14 mouse cellular contexts compared by ENCODE assay signal in genomic region chr1:53093180-53093579, GRCm38 (mm10). TPM values are rescaled to one million over a fixed set of nuclear protein-coding genes. Genes with fewer than 3 reads are reported as not detected.
DNase-seq lines count a peak whose midpoint lies in the region; ATAC-seq and TF ChIP-seq lines count a peak whose summit lies in the region.
"Had no signal": no experiment of that assay in that cellular context is flagged by ENCODE, and none has a peak within 500 bp of the region (broad histone marks: within the 10 kb centered on the region; RNA-seq: fewer than 3 reads in every experiment).

No protein-coding gene starts in this region.

- ATAC-seq in intestine, postnatal 0 days, result no peak
- ATAC-seq in intestine, embryonic 15.5 days, result no peak
- no peak for ATAC-seq in forebrain, embryonic 14.5 days

- no peaks in the 10 kb centered on the region for H3K4me1 ChIP-seq in intestine, postnatal 0 days (replicated peaks; ENCODE audit: control insufficient read depth, insufficient read depth, low read length)
- H3K4me1 ChIP-seq in intestine, embryonic 15.5 days (replicated peaks), result no peaks in the 10 kb centered on the region
- no peaks in the 10 kb centered on the region for H3K4me1 ChIP-seq in thymus, adult 2 months (replicated peaks; ENCODE audit: control insufficient read depth, insufficient read depth, low read length)
- H3K4me1 ChIP-seq in forebrain, embryonic 14.5 days (ENCODE audit: control insufficient read depth, insufficient read depth, low read length), result no peaks in the 10 kb centered on the region
- H3K4me1 ChIP-seq: embryonic facial prominence, embryonic 15.5 days; neural tube, embryonic 15.5 days had no signal

- peak; percentile 62 for TF ChIP-seq CTCF in intestine, postnatal 0 days (IDR thresholded peaks at IDR 0.05; ENCODE audit: low read depth)
- TF ChIP-seq CTCF in thymus, adult 2 months (IDR thresholded peaks at IDR 0.05; ENCODE audit: borderline replicate concordance, control insufficient read depth, extremely low read depth, insufficient read depth, low read length, poor library complexity), result no peak

- intact Hi-C loops in heart, postnatal 14 days (cut with DNase I), result no loop called here

- no peak overlapping the region for H3K9ac ChIP-seq in intestine, postnatal 0 days (ENCODE audit: low read depth, low read length)
- no peak overlapping the region for H3K9ac ChIP-seq in intestine, embryonic 15.5 days
- H3K9ac ChIP-seq in forebrain, embryonic 14.5 days (ENCODE audit: low read length), result no peak overlapping the region
- H3K9ac ChIP-seq: embryonic facial prominence, embryonic 15.5 days; neural tube, embryonic 15.5 days had no signal

- no peaks in the 10 kb centered on the region for H3K27me3 ChIP-seq in intestine, postnatal 0 days (replicated peaks; ENCODE audit: control insufficient read depth, insufficient read depth, low read length)
- no peaks in the 10 kb centered on the region for H3K27me3 ChIP-seq in intestine, embryonic 15.5 days (replicated peaks)
- H3K27me3 ChIP-seq in thymus, adult 2 months (ENCODE audit: control insufficient read depth, insufficient read depth, low read length), result no peaks in the 10 kb centered on the region
- no peaks in the 10 kb centered on the region for H3K27me3 ChIP-seq in forebrain, embryonic 14.5 days (replicated peaks; ENCODE audit: control insufficient read depth, insufficient read depth, low read length)
- H3K27me3 ChIP-seq: embryonic facial prominence, embryonic 15.5 days; neural tube, embryonic 15.5 days had no signal

- H3K36me3 ChIP-seq in intestine, postnatal 0 days (ENCODE audit: control insufficient read depth, insufficient read depth), result no peaks in the 10 kb centered on the region
- H3K36me3 ChIP-seq in intestine, embryonic 15.5 days, result no peaks in the 10 kb centered on the region
- no peaks in the 10 kb centered on the region for H3K36me3 ChIP-seq in thymus, adult 2 months (ENCODE audit: control insufficient read depth, insufficient read depth, low read length)
- H3K36me3 ChIP-seq in forebrain, embryonic 14.5 days (ENCODE audit: control insufficient read depth, insufficient read depth, low read length), result no peaks in the 10 kb centered on the region
- H3K36me3 ChIP-seq: embryonic facial prominence, embryonic 15.5 days; neural tube, embryonic 15.5 days had no signal

- no peak overlapping the region for H3K4me2 ChIP-seq in intestine, postnatal 0 days (replicated peaks; ENCODE audit: low read depth)
- H3K4me2 ChIP-seq in intestine, embryonic 15.5 days (replicated peaks), result no peak overlapping the region
- no peak overlapping the region for H3K4me2 ChIP-seq in forebrain, embryonic 14.5 days (ENCODE audit: low read length)
- H3K4me2 ChIP-seq: embryonic facial prominence, embryonic 15.5 days; neural tube, embryonic 15.5 days had no signal

- 30% methylated on average over 3 of the region's 3 CpGs for WGBS in intestine, postnatal 0 days
- WGBS in intestine, embryonic 15.5 days, result 47% methylated on average over 3 of the region's 3 CpGs
- 49% methylated on average over 3 of the region's 3 CpGs for WGBS in thymus, adult 2 months
- WGBS in forebrain, embryonic 14.5 days, result 36% methylated on average over 3 of the region's 3 CpGs

- H3K27ac ChIP-seq in intestine, postnatal 0 days (ENCODE audit: low read depth, low read length), result no peak overlapping the region
- no peak overlapping the region for H3K27ac ChIP-seq in intestine, embryonic 15.5 days
- no peak overlapping the region for H3K27ac ChIP-seq in thymus, adult 2 months (ENCODE audit: control insufficient read depth, insufficient read depth, low read length)
- H3K27ac ChIP-seq in forebrain, embryonic 14.5 days (ENCODE audit: low read depth, low read length), result no peak overlapping the region
- H3K27ac ChIP-seq: embryonic facial prominence, embryonic 15.5 days; neural tube, embryonic 15.5 days had no signal

- no peaks in the 10 kb centered on the region for H3K9me3 ChIP-seq in intestine, postnatal 0 days (ENCODE audit: control insufficient read depth)
- no peaks in the 10 kb centered on the region for H3K9me3 ChIP-seq in intestine, embryonic 15.5 days
- no peaks in the 10 kb centered on the region for H3K9me3 ChIP-seq in forebrain, embryonic 14.5 days (replicated peaks; ENCODE audit: control insufficient read depth, low read length)
- H3K9me3 ChIP-seq: embryonic facial prominence, embryonic 15.5 days; neural tube, embryonic 15.5 days had no signal

- H3K4me3 ChIP-seq in intestine, postnatal 0 days (ENCODE audit: low read depth, low read length), result no peak overlapping the region
- H3K4me3 ChIP-seq in intestine, embryonic 15.5 days (replicated peaks), result no peak overlapping the region
- H3K4me3 ChIP-seq in thymus, adult 2 months (ENCODE audit: control insufficient read depth, insufficient read depth, low read length), result no peak overlapping the region
- H3K4me3 ChIP-seq in forebrain, embryonic 14.5 days (ENCODE audit: low read depth, low read length), result no peak overlapping the region
- H3K4me3 ChIP-seq: embryonic facial prominence, embryonic 15.5 days; neural tube, embryonic 15.5 days had no signal

- no peak for TF ChIP-seq POLR2A in thymus, adult 2 months (IDR thresholded peaks at IDR 0.05; ENCODE audit: control insufficient read depth, extremely low read depth, insufficient read depth, low read length, poor library complexity)

- DNase-seq in thymus, adult 2 months, result peak; percentile 9
- DNase-seq in thymus, adult 18-20 months, result no peak
- DNase-seq in cerebellum, adult 9-10 months, result peak; percentile 81
- peak; percentile 38 for DNase-seq in thymus, postnatal 4 days
- DNase-seq in forebrain, embryonic 14.5 days (ENCODE audit: low spot score), result no peak
- DNase-seq in heart, postnatal 14 days, result no peak
- DNase-seq: gastrocnemius, postnatal 25 days; layer of hippocampus, adult 9-11 months; right cerebral cortex, postnatal 4 days had no signal

RNA-seq across cellular contexts. Expression of gene Mstn, which starts 31.7 kb away (rescaled TPM):
- polyA plus RNA-seq in intestine, postnatal 0 days (2015; fragmentation: Nextera tagmentation; extraction: Ambion mirVana), result 0.07 and 0.17 TPM in 2 replicates
- 0.05 and 0.09 TPM in 2 replicates for polyA plus RNA-seq in intestine, embryonic 15.5 days (2015; fragmentation: Nextera tagmentation; extraction: Ambion mirVana)
- polyA plus RNA-seq in thymus, adult 2 months (2012; rRNA removed), result 0.13 and 0.23 TPM in 2 replicates
- polyA plus RNA-seq in forebrain, embryonic 14.5 days (2014; fragmentation: Nextera tagmentation; extraction: Ambion mirVana), result 0.32 and 0.73 TPM in 2 replicates
- under 1 TPM; 0.26 to 0.39 TPM for total RNA-seq in heart, postnatal 14 days (2021)
- total RNA-seq: hematopoietic stem cell, adult 5-6 weeks had no signal

Comparison
In these comparisons a context has a peak if more than half of its experiments do, and no peak if none do; other contexts are left out.
1. DNase-seq: peak in thymus, adult 2 months (single experiment), cerebellum, adult 9-10 months (single experiment) and thymus, postnatal 4 days (single experiment); none in thymus, adult 18-20 months (0 of 2), forebrain, embryonic 14.5 days (single experiment) and heart, postnatal 14 days (0 of 2).